Comparison of ENCODE assay signal across 19 mouse cellular contexts in the genomic region with DNA sequence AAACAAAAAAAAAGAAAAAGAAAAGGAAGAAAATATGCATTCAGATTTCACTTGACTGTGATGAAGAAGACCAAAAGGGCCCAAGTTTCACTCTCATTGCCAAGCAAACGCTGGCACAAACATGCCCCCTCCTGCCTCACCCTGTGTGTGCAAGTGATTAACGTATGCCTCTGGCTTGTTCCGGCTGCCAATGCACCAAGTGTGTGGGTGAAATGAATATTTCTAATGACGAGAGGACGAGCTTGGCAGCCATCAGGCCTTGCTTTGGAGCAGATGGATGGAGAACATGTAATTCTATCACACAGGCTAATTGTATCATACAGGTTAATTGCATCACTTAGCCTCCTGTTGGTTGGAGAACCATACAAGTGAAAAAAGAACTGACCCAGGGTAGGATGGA.
A peak's percentile ranks its signal among the peaks of the same experiment; 100 is the strongest.
DNase-seq lines count a peak whose midpoint lies in the region; ATAC-seq lines count a peak whose summit lies in the region.
"Had no signal": no experiment of that assay in that cellular context is flagged by ENCODE, and none has a peak within 500 bp of the region (broad histone marks: within the 10 kb centered on the region; RNA-seq: fewer than 3 reads in every experiment).

No protein-coding gene starts in this region.

- no peaks in the 10 kb centered on the region for H3K27me3 ChIP-seq in embryonic facial prominence, embryonic 14.5 days (replicated peaks; ENCODE audit: control insufficient read depth, insufficient read depth, low read length)
- no peaks in the 10 kb centered on the region for H3K27me3 ChIP-seq in embryonic facial prominence, embryonic 10.5 days (replicated peaks; ENCODE audit: low read depth, poor library complexity, severe bottlenecking)
- H3K27me3 ChIP-seq: heart, embryonic 15.5 days; liver, embryonic 13.5 days; midbrain, embryonic 13.5 days; stomach, embryonic 15.5 days had no signal

- H3K27ac ChIP-seq in embryonic facial prominence, embryonic 14.5 days (replicated peaks; ENCODE audit: low read depth, low read length) = no peak overlapping the region
- H3K27ac ChIP-seq in embryonic facial prominence, embryonic 10.5 days (replicated peaks) = no peak overlapping the region
- H3K27ac ChIP-seq: heart, embryonic 15.5 days; liver, embryonic 13.5 days; midbrain, embryonic 13.5 days; stomach, embryonic 15.5 days had no signal

- H3K4me1 ChIP-seq in embryonic facial prominence, embryonic 14.5 days (ENCODE audit: control insufficient read depth, insufficient read depth, low read length) = no peaks in the 10 kb centered on the region
- no peaks in the 10 kb centered on the region for H3K4me1 ChIP-seq in embryonic facial prominence, embryonic 10.5 days
- H3K4me1 ChIP-seq: heart, embryonic 15.5 days; liver, embryonic 13.5 days; midbrain, embryonic 13.5 days; stomach, embryonic 15.5 days had no signal

- ATAC-seq in embryonic facial prominence, embryonic 14.5 days (ENCODE audit: low read depth) = no peak
- ATAC-seq in megakaryocyte, adult 5-6 weeks (ENCODE audit: poor library complexity, severe bottlenecking) = no peak
- ATAC-seq: midbrain, embryonic 13.5 days had no signal

- no peak overlapping the region for H3K9ac ChIP-seq in embryonic facial prominence, embryonic 14.5 days (ENCODE audit: low read depth, low read length)
- H3K9ac ChIP-seq: heart, embryonic 15.5 days; liver, embryonic 13.5 days; midbrain, embryonic 13.5 days; stomach, embryonic 15.5 days had no signal

- DNase-seq in embryonic facial prominence, embryonic 14.5 days (ENCODE audit: low spot score) = peak; percentile 34
- DNase-seq in embryonic facial prominence, embryonic 10.5 days (ENCODE audit: low spot score) = no peak
- peak; percentile 35 to 39 for DNase-seq in right cerebral cortex, postnatal 10 days (ENCODE audit: low spot score in 2 of 2)
- no peak for DNase-seq in right cerebral cortex, adult 18-20 months
- DNase-seq in layer of hippocampus, adult 11-12 months (ENCODE audit: low spot score) = peak; percentile 78
- no peak for DNase-seq in lung, postnatal 36 days
- DNase-seq in spleen, postnatal 4 days (ENCODE audit: low spot score in 2 of 2) = no peak
- DNase-seq: adrenal gland, adult 2 months; gastrocnemius, postnatal 14 days; kidney, adult 11 months; kidney, postnatal 4 days; liver, embryonic 13.5 days; lung, postnatal 14 days; right cerebral cortex, postnatal 4 days; thymus, postnatal 25 days had no signal

- H3K4me2 ChIP-seq in embryonic facial prominence, embryonic 14.5 days (ENCODE audit: low read depth, low read length) = no peak overlapping the region
- H3K4me2 ChIP-seq: heart, embryonic 15.5 days; liver, embryonic 13.5 days; midbrain, embryonic 13.5 days; stomach, embryonic 15.5 days had no signal

- no peaks in the 10 kb centered on the region for H3K36me3 ChIP-seq in embryonic facial prominence, embryonic 14.5 days (ENCODE audit: control insufficient read depth, insufficient read depth, low read length)
- H3K36me3 ChIP-seq in embryonic facial prominence, embryonic 10.5 days (replicated peaks) = no peaks in the 10 kb centered on the region
- H3K36me3 ChIP-seq: heart, embryonic 15.5 days; liver, embryonic 13.5 days; midbrain, embryonic 13.5 days; stomach, embryonic 15.5 days had no signal

- H3K9me3 ChIP-seq in embryonic facial prominence, embryonic 14.5 days (ENCODE audit: control insufficient read depth, low read length) = no peaks in the 10 kb centered on the region
- no peaks in the 10 kb centered on the region for H3K9me3 ChIP-seq in embryonic facial prominence, embryonic 10.5 days
- H3K9me3 ChIP-seq: heart, embryonic 15.5 days; midbrain, embryonic 13.5 days; stomach, embryonic 15.5 days had no signal

- no peak overlapping the region for H3K4me3 ChIP-seq in embryonic facial prominence, embryonic 14.5 days (ENCODE audit: low read depth, low read length)
- no peak overlapping the region for H3K4me3 ChIP-seq in embryonic facial prominence, embryonic 10.5 days
- H3K4me3 ChIP-seq: heart, embryonic 15.5 days; liver, embryonic 13.5 days; midbrain, embryonic 13.5 days; stomach, embryonic 15.5 days had no signal

- 58% methylated on average over 5 of the region's 5 CpGs for WGBS in embryonic facial prominence, embryonic 14.5 days
- 86% methylated on average over 5 of the region's 5 CpGs for WGBS in embryonic facial prominence, embryonic 10.5 days

Comparison
In these comparisons a context has a peak if more than half of its experiments do, and no peak if none do; other contexts are left out.
1. DNase-seq: peak in embryonic facial prominence, embryonic 14.5 days (single experiment), right cerebral cortex, postnatal 10 days (2 of 2) and layer of hippocampus, adult 11-12 months (single experiment); none in embryonic facial prominence, embryonic 10.5 days (single experiment), right cerebral cortex, adult 18-20 months (single experiment), lung, postnatal 36 days (single experiment) and spleen, postnatal 4 days (0 of 2).